ENCODE assay signal across 9 mouse cellular contexts in genomic region chr3:84952585-84953187, GRCm38 (mm10).
DNase-seq lines count a peak whose midpoint lies in the region; ATAC-seq lines count a peak whose summit lies in the region.
"Had no signal": no experiment of that assay in that cellular context is flagged by ENCODE, and none has a peak within 500 bp of the region (broad histone marks: within the 10 kb centered on the region; RNA-seq: fewer than 3 reads in every experiment).

No protein-coding gene starts in this region.

- peak overlapping the region; percentile 34; the same call in 1 of the 2 replicates for H3K27ac ChIP-seq in kidney, embryonic 14.5 days (ENCODE audit: low read depth, low read length)
- H3K27ac ChIP-seq in brown adipose tissue, adult 24 weeks (replicated peaks; ENCODE audit: low read depth, low read length), result no peak overlapping the region
- H3K27ac ChIP-seq in hindbrain, embryonic 11.5 days (ENCODE audit: low read depth, low read length), result peak overlapping the region; percentile 83
- peak overlapping the region; percentile 93 for H3K27ac ChIP-seq in midbrain, embryonic 16.5 days (ENCODE audit: low read length)

- peaks cover 5% of the 10 kb centered on the region; the same call in 1 of the 2 replicates for H3K4me1 ChIP-seq in kidney, embryonic 14.5 days (ENCODE audit: control insufficient read depth, insufficient read depth, low read length)
- H3K4me1 ChIP-seq in brown adipose tissue, adult 24 weeks (ENCODE audit: control insufficient read depth, insufficient read depth, insufficient read length, low read length), result no peaks in the 10 kb centered on the region
- no peaks in the 10 kb centered on the region; the same call in 1 of the 2 replicates for H3K4me1 ChIP-seq in hindbrain, embryonic 11.5 days (replicated peaks; ENCODE audit: control insufficient read depth, insufficient read depth, low read length)
- peaks cover 12% of the 10 kb centered on the region for H3K4me1 ChIP-seq in midbrain, embryonic 16.5 days (ENCODE audit: control insufficient read depth, insufficient read depth, low read length)

- peak overlapping the region; percentile 45 for H3K4me3 ChIP-seq in kidney, embryonic 14.5 days (ENCODE audit: low read length)
- H3K4me3 ChIP-seq in brown adipose tissue, adult 24 weeks (ENCODE audit: insufficient read depth, low read depth, low read length), result peak overlapping the region; percentile 36
- peak overlapping the region; percentile 45 for H3K4me3 ChIP-seq in hindbrain, embryonic 11.5 days (ENCODE audit: low read depth, low read length)
- H3K4me3 ChIP-seq in midbrain, embryonic 16.5 days (ENCODE audit: low read depth, low read length), result peak overlapping the region; percentile 64
- H3K4me3 ChIP-seq: megakaryocyte, embryonic 14.5 days had no signal

- no peak overlapping the region for H3K9ac ChIP-seq in kidney, embryonic 14.5 days (ENCODE audit: low read depth, low read length)
- peak overlapping the region; percentile 46 for H3K9ac ChIP-seq in hindbrain, embryonic 11.5 days (ENCODE audit: low read depth, low read length)
- peak overlapping the region; percentile 79 for H3K9ac ChIP-seq in midbrain, embryonic 16.5 days (ENCODE audit: low read depth, low read length)

- no peaks in the 10 kb centered on the region for H3K9me3 ChIP-seq in kidney, embryonic 14.5 days (ENCODE audit: control insufficient read depth, low read length)
- no peaks in the 10 kb centered on the region for H3K9me3 ChIP-seq in hindbrain, embryonic 11.5 days (ENCODE audit: control insufficient read depth, low read length)
- H3K9me3 ChIP-seq in midbrain, embryonic 16.5 days (replicated peaks; ENCODE audit: control insufficient read depth, low read length, poor library complexity, severe bottlenecking), result no peaks in the 10 kb centered on the region
- H3K9me3 ChIP-seq: megakaryocyte, embryonic 14.5 days had no signal

- ATAC-seq in kidney, embryonic 14.5 days (ENCODE audit: low FRiP score, low TSS enrichment), result no peak
- ATAC-seq in hindbrain, embryonic 11.5 days (ENCODE audit: low FRiP score), result peak; percentile 41; the same call in 1 of the 2 replicates
- peak; percentile 66 for ATAC-seq in midbrain, embryonic 16.5 days

- no peaks in the 10 kb centered on the region for H3K36me3 ChIP-seq in kidney, embryonic 14.5 days (ENCODE audit: control insufficient read depth, insufficient read depth, low read length)
- H3K36me3 ChIP-seq in hindbrain, embryonic 11.5 days (ENCODE audit: control insufficient read depth, insufficient read depth, low read length), result no peaks in the 10 kb centered on the region
- no peaks in the 10 kb centered on the region for H3K36me3 ChIP-seq in midbrain, embryonic 16.5 days (ENCODE audit: control insufficient read depth, insufficient read depth, low read length)

- no peak for DNase-seq in kidney, adult 18-20 months
- peak; percentile 15 for DNase-seq in hindbrain, embryonic 11.5 days (ENCODE audit: low spot score)
- DNase-seq in ovary, postnatal 10 days (ENCODE audit: low spot score), result no peak
- DNase-seq in spleen, postnatal 36 days (ENCODE audit: low spot score in 2 of 2), result no peak
- DNase-seq in gastrocnemius, postnatal 4 days (ENCODE audit: low spot score in 2 of 2), result no peak

- H3K27me3 ChIP-seq in kidney, embryonic 14.5 days (ENCODE audit: control insufficient read depth, insufficient read depth, low read length), result no peaks in the 10 kb centered on the region
- H3K27me3 ChIP-seq in hindbrain, embryonic 11.5 days (ENCODE audit: control insufficient read depth, insufficient read depth, low read length), result no peaks in the 10 kb centered on the region
- H3K27me3 ChIP-seq in midbrain, embryonic 16.5 days (ENCODE audit: control insufficient read depth, insufficient read depth, low read depth, low read length), result no peaks in the 10 kb centered on the region
- H3K27me3 ChIP-seq: megakaryocyte, embryonic 14.5 days had no signal

- H3K4me2 ChIP-seq in kidney, embryonic 14.5 days (replicated peaks; ENCODE audit: low read depth, low read length), result peak overlapping the region; percentile 52
- H3K4me2 ChIP-seq in hindbrain, embryonic 11.5 days (replicated peaks; ENCODE audit: low read depth, low read length), result peak overlapping the region; percentile 43
- peak overlapping the region; percentile 67 for H3K4me2 ChIP-seq in midbrain, embryonic 16.5 days (ENCODE audit: low read length)

- 58% methylated on average over 7 of the region's 7 CpGs for WGBS in kidney, embryonic 14.5 days
- 75% methylated on average over 7 of the region's 7 CpGs for WGBS in hindbrain, embryonic 11.5 days
- 30% methylated on average over 7 of the region's 7 CpGs for WGBS in midbrain, embryonic 16.5 days
